Mouse (Mus musculus) kidney, adult 9 months (tissue): Measurements from ENCODE around the gene Col6a5.

ENCODE experiments used
- DNase-seq: peaks from one replicate; pipeline ENCODE4 v3.0.0; 2022

The Col6a5 gene

DNA sequence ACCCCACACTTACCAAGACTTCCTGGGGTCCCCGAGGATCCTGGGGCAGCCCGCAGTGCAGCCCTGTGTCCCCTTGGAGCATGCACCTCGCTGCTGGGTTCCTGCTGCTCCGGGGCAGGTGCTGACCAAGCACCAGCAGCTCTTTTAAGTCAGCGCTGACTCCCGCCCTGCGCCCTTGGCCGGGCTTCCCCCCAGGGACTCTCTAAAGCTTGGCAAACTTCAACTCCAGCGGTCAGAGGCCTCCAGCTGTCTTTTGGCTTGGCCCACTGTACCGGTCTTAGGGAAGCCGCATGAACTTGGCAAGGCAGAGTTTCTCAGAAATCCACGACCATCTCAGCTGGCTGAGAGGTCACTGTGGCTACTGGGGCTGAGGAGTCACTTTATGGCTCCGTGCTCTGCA is at the start of gene Col6a5:
Gene Col6a5 (minus strand): TSS at position 111 of the 400 bp plus-strand sequence.
- DNase-seq = peak; percentile 58

- DNase-seq = no peak
These were observed 37.5 kb upstream of the Col6a5 start for GRCm38 (mm10) chr9:105997955-105998354.

GRCm38 (mm10) chr9:105992425-105992824 is 32.0 kb upstream of the Col6a5 start:
- DNase-seq = no peak

GRCm38 (mm10) chr9:105990099-105990498 is 29.7 kb upstream of the Col6a5 start:
- no peak for DNase-seq

DNA sequence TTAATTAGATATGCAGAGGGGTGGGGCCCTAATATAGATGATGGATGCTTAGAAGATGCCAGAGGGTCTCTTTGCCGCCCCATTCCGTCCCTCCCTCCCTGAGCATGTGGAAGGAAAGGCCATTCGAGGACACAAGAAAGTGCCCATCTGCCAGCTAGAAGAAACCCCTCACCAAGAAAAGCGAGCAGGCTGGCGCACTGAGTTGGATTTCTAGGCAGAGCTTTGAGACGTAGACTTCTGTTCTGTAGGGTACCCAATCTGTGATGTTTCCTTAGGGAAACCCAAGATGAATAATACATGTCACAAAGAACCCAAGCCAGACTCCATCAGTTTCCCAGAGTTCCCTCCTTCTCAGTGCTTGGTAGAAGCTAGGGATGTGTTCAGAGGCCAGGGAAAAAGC is 29.0 kb upstream of the Col6a5 start:
- DNase-seq = no peak

GRCm38 (mm10) chr9:105988096-105988495 is 27.7 kb upstream of the Col6a5 start:
- peak; percentile 22 for DNase-seq

GRCm38 (mm10) chr9:105984931-105985519 is 24.6 kb upstream of the Col6a5 start:
- DNase-seq = no peak

DNA sequence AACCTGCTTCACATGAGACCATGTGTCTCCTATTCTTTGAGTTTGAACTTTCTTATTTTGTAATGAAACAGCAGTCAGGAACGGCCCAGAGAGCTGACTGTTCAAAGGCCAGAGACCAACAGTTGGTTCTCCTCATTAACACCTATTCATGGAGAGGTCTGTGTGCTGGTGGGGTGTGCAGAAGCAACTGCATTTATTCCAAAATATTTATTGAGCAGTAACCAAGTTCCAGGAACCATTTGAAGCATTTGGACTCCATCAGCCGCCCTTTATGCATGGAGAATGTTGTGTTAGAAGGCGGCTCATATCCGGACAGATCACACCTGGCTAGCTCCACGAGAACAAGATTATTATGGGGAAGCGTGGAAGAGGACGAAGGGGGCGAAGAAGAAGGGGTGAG is 18.0 kb upstream of the Col6a5 start:
- DNase-seq = no peak

- DNase-seq = no peak
These were observed 16.4 kb upstream of the Col6a5 start for GRCm38 (mm10) chr9:105976871-105977270.

DNA sequence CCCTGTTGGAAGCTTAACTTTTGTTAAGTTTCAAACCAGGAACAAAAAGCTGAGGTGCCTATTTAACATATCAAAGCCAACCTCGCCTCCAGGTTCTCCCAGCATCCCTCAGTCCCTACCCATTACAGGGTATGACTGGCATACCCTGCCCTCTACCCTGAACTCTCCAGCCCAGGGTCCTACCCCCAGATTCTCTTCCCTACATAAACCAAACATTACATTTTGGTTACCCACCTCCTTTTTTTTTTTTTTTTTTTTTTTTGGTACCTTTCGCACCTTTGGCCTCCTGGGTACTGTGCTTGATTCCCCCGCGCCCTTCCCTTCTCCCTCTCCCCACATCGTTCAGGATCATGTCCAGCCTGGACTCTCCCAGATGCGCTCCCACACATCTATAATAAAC is 15.9 kb upstream of the Col6a5 start:
- DNase-seq = no peak

DNA sequence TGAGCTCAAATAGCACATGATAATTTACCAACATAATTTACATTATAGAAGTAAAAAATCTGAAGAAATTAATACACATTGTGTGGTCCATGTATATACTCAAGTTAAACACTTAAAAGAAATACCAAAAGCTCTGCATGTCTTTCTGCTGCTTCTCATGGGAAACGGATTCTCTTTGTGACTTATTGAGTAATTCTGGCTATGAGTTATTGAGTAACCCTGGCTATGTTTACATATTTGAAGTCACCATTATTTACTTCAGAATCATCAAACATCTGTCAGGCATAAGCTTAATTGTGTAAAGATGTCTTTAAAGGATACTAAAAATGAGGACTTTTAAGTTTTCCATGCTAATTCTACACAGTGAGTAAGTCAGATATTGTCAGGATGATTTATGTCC is 13.3 kb upstream of the Col6a5 start:
- DNase-seq = no peak

DNA sequence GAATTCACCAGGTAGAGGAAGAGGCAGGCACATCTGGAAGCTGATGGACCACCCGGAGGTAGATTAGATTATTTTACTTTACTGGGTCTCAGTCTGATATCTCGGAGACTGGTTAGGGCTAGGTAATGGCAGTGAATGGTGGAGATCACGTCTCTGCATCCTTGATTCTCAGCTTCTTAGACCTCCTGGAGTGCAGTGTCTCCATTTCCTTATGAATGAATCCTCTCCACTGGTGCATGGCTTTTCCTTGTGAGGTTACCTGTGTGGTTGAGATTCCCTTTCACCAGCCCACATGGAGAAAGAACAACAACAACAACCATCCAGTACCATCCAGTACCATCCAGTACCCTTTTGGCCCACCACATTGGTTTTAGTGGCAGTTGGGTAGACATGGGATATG is 11.6 kb upstream of the Col6a5 start:
- no peak for DNase-seq

GRCm38 (mm10) chr9:105971351-105971894 is 11.0 kb upstream of the Col6a5 start:
- DNase-seq = no peak

GRCm38 (mm10) chr9:105970901-105971300 is 10.5 kb upstream of the Col6a5 start:
- DNase-seq = no peak

DNA sequence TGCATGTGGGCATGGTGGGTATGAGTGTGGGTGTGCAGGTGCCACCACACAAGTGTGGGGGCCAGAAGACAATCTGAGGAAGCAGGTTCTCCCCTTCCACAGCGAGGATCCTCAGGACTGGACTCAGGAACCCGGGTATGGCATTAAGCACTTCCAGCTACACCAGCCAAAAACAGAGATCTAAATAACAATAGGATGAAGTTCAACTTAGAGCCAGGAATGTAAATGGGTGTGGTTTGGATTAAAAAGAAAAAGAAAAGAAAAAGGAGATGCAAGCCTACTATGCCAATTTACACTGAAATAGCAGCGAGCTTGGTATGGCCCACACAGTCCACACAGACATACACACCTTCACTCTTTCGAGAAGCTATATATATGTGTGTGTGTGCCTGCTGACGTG is 7.5 kb upstream of the Col6a5 start:
- DNase-seq = no peak

DNA sequence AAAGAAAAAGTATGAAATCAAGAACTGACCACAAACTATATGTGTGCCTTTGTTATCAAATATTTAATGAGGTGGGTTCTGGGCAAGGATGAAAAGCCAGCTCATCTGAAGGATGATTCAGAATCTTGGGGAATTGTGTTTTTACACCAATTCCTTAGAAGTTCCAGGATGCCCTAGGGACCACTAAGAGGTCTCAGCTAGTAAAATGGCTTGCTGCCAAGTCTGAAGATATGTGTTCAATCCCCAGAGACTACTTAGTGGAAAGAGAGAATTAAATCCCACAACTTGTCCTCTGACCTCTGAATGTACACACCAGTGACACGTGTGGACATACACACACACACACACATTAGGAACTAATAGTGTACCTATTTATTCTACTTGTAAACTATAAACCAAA is 1.3 kb downstream of the Col6a5 start:
- no peak for DNase-seq

DNA sequence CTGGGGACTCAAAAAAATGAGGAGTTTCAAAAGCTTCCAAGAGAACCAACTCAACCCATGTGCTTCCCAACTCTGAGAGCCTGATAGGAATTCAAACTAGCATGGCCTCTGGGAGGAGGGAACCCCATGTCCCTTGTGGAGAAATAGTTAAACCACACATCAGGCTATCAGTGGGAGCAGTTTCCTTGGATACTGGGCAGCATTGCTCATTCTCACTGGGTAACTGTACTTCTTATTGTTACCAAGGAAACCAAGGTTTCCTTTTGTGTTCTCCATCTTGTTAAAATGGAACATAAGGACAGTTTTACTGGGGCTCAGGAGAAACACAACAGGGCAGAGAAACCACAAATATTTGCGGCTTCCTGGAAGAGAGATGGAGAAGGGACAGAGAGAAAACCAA is 10.7 kb downstream of the Col6a5 start:
- no peak for DNase-seq

DNA sequence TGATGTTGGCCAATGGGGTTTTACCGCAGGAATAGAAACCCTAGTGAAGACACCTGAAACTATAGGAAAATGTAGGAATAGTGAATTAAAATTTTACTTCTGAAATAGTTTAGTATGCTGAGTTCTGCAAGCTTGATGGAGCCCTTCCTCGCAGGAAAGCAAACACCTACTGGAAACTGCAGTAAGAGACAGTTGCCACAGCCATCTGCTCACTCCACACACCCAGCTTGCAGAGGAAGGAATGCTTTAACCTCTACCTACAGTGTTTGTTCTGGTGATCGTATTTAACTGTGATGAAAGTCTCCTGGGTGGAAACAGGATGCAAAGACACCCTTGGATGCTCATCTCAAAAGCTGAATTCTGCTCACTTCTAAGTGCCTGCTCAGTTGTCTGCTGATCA is 12.9 kb downstream of the Col6a5 start:
- no peak for DNase-seq

- DNase-seq = peak; percentile 3
These were observed 26.6 kb downstream of the Col6a5 start for GRCm38 (mm10) chr9:105933816-105934215.

- DNase-seq = no peak
These were observed 31.2 kb downstream of the Col6a5 start for GRCm38 (mm10) chr9:105929287-105929686.

DNA sequence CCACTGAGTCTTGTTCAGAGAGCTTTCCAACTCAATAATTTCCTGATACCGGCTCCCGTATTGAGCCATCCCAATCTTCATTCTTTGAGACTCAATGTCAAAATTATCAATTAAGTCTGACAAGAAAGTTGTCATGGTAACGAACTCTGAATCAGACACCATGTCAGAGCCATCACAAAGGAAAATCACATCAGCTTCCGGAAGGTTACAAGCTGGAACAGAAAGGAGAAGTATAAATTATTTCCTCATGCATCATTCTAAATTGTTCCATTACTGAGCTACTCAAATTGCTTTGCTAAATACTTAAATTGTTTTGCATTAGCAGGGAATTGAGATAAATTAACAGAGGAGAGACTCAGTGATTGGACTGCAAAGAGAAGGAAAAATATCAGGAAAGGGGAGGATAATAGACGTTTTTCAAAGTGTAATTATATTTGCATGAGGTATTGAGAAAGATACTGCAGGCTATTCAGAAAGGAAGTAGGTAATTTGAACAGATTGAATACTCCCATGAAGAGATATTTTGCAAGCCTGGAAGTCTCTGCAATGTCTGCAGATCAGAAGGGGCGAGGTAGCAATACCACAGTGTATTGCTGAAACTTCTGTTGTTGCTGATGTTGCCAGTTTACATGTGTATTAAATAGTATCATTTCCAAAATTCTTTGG is 31.9 kb downstream of the Col6a5 start:
- no peak for DNase-seq

GRCm38 (mm10) chr9:105923659-105924058 is 36.8 kb downstream of the Col6a5 start:
- no peak for DNase-seq

- DNase-seq = no peak
These were observed 45.3 kb downstream of the Col6a5 start for GRCm38 (mm10) chr9:105915186-105915585.

DNA sequence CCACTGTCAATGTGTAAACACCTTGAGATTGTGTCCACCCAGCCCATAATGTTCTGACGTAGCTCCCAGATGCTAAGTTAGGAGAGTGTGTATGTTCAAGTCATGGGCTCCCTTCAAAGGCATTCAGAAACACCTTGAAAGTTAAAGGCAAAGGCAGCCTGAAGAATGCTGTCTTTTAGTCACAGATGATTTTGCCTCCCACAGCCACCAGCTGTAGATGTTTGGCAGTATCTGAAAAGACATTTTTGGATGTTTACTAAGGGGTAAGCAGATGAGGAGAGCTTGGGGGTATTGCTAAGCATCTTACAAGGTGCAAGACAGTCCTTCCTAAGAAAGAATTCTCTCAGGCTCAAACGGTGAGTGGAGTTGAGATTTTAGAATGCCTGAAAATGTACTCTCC is 50.3 kb downstream of the Col6a5 start:
- no peak for DNase-seq

- no peak for DNase-seq
These were observed 51.1 kb downstream of the Col6a5 start for GRCm38 (mm10) chr9:105909352-105909751.
